8 mouse cellular contexts compared by ENCODE assay signal in genomic region chr10:77033323-77034025, GRCm38 (mm10). TPM values are rescaled to one million over a fixed set of nuclear protein-coding genes. Genes with fewer than 3 reads are reported as not detected.
DNase-seq lines count a peak whose midpoint lies in the region; ATAC-seq and TF ChIP-seq lines count a peak whose summit lies in the region.

No protein-coding gene starts in this region.

- peak overlapping the region; percentile 95 for H3K4me2 ChIP-seq in hindbrain, postnatal 0 days (ENCODE audit: low read depth, low read length)

- no peak overlapping the region for H3K27ac ChIP-seq in thymus, adult 2 months (ENCODE audit: control insufficient read depth, insufficient read depth, low read length)
- peak overlapping the region; percentile 85 for H3K27ac ChIP-seq in hindbrain, postnatal 0 days
- H3K27ac ChIP-seq in small intestine, adult 2 months (ENCODE audit: insufficient read depth, low read depth, low read length), result peak overlapping the region; percentile 8; the same call in 1 of the 2 replicates

- TF ChIP-seq POLR2A in thymus, adult 2 months (IDR thresholded peaks at IDR 0.05; ENCODE audit: control insufficient read depth, extremely low read depth, insufficient read depth, low read length, poor library complexity), result no peak
- TF ChIP-seq POLR2A in small intestine, adult 2 months (IDR thresholded peaks at IDR 0.05; ENCODE audit: low read depth, low read length), result no peak; the same call in 1 of the 2 replicates

- WGBS in thymus, adult 2 months, result under 1% methylated on average over 30 of the region's 30 CpGs
- under 1% methylated on average over 30 of the region's 30 CpGs for WGBS in hindbrain, postnatal 0 days
- under 1% methylated on average over 30 of the region's 30 CpGs for WGBS in small intestine, adult 2 months

- no peaks in the 10 kb centered on the region for H3K9me3 ChIP-seq in hindbrain, postnatal 0 days (ENCODE audit: low read length)

- H3K27me3 ChIP-seq in thymus, adult 2 months (ENCODE audit: control insufficient read depth, insufficient read depth, low read length), result no peaks in the 10 kb centered on the region
- H3K27me3 ChIP-seq in hindbrain, postnatal 0 days (ENCODE audit: insufficient read depth, low read length), result no peaks in the 10 kb centered on the region
- no peaks in the 10 kb centered on the region for H3K27me3 ChIP-seq in small intestine, adult 2 months (ENCODE audit: control insufficient read depth, insufficient read depth, low read length)

- peak overlapping the region; percentile 79 for H3K9ac ChIP-seq in hindbrain, postnatal 0 days (replicated peaks; ENCODE audit: low read length)

- H3K36me3 ChIP-seq in thymus, adult 2 months (ENCODE audit: control insufficient read depth, insufficient read depth, low read length), result no peaks in the 10 kb centered on the region
- H3K36me3 ChIP-seq in hindbrain, postnatal 0 days (ENCODE audit: insufficient read depth, low read length), result 0 out of 2 replicates have a peak, but pooled peaks cover 4% of the 10 kb centered on the region
- H3K36me3 ChIP-seq in small intestine, adult 2 months (ENCODE audit: control insufficient read depth, insufficient read depth, low read length), result no peaks in the 10 kb centered on the region

- H3K4me1 ChIP-seq in thymus, adult 2 months (replicated peaks; ENCODE audit: control insufficient read depth, insufficient read depth, low read length), result peaks cover 23% of the 10 kb centered on the region
- H3K4me1 ChIP-seq in hindbrain, postnatal 0 days (ENCODE audit: insufficient read depth, low read length), result peaks cover 20% of the 10 kb centered on the region; the same call in 1 of the 2 replicates
- peaks cover 28% of the 10 kb centered on the region for H3K4me1 ChIP-seq in small intestine, adult 2 months (ENCODE audit: control insufficient read depth, insufficient read depth, insufficient read length, low read length)

- peak overlapping the region; percentile 77 for H3K4me3 ChIP-seq in thymus, adult 2 months (ENCODE audit: control insufficient read depth, insufficient read depth, low read length)
- peak overlapping the region; percentile 63 for H3K4me3 ChIP-seq in hindbrain, postnatal 0 days (ENCODE audit: low read length)
- peak overlapping the region; percentile 71 for H3K4me3 ChIP-seq in small intestine, adult 2 months (ENCODE audit: low read depth, low read length)

- intact Hi-C loops in left cerebral cortex, postnatal 10 days (cut with DNase I), result no loop called here

- DNase-seq in thymus, adult 2 months, result peak; percentile 35
- DNase-seq in thymus, postnatal 10 days (ENCODE audit: low spot score in 2 of 2), result no peak
- peak; percentile 17 to 25 for DNase-seq in gastrocnemius, adult 8-10 months (ENCODE audit: low spot score in 2 of 2)
- peak; percentile 56 for DNase-seq in hindbrain, postnatal 0 days (ENCODE audit: low spot score)
- DNase-seq in left cerebral cortex, postnatal 10 days (ENCODE audit: extremely low spot score in 1 of 2, low spot score in 2 of 2), result peak; percentile 39 to 89

- no peak for TF ChIP-seq CTCF in thymus, adult 2 months (IDR thresholded peaks at IDR 0.05; ENCODE audit: borderline replicate concordance, control insufficient read depth, extremely low read depth, insufficient read depth, low read length, poor library complexity)
- TF ChIP-seq CTCF in hindbrain, postnatal 0 days (IDR thresholded peaks at IDR 0.05; ENCODE audit: low read depth), result no peak
- TF ChIP-seq CTCF in small intestine, adult 2 months (IDR thresholded peaks at IDR 0.05; ENCODE audit: extremely low read depth, insufficient read length, insufficient replicate concordance, low read depth, low read length), result no peak

- peak; percentile 55 for ATAC-seq in common myeloid progenitor, adult 5-6 weeks (replicated peaks; ENCODE audit: low read depth, poor library complexity, severe bottlenecking)
- peak; percentile 65 for ATAC-seq in hindbrain, postnatal 0 days
- ATAC-seq in megakaryocyte, adult 5-6 weeks (ENCODE audit: poor library complexity, severe bottlenecking), result peak; percentile 38

RNA-seq across cellular contexts. Expression of gene Slc19a1, which starts 1.4 kb away (rescaled TPM):
- 97.7 and 110 TPM in 2 replicates for polyA plus RNA-seq in thymus, adult 2 months (2012; rRNA removed)
- 15.1 and 28.0 TPM in 2 replicates for total RNA-seq in common myeloid progenitor, adult 5-6 weeks (2017)
- 1 to 10 TPM; 4.6 to 5.5 (median 4.9) TPM for total RNA-seq in gastrocnemius, adult 8-10 months (2022)
- 41.6 and 49.8 TPM in 2 replicates for total RNA-seq in hindbrain, postnatal 0 days (2014; rRNA removed)
- 45.5 and 48.6 TPM in 2 replicates for polyA plus RNA-seq in hindbrain, postnatal 0 days (2015; fragmentation: Nextera tagmentation; extraction: Ambion mirVana)
- 10 to 100 TPM; 27.4 to 27.6 TPM for total RNA-seq in left cerebral cortex, postnatal 10 days (2021)
- 2.1 and 3.3 TPM in 2 replicates for total RNA-seq in megakaryocyte, adult 5-6 weeks (2015)
- total RNA-seq in megakaryocyte, adult 5-6 weeks (2017), result 2.6 and 4.3 TPM in 2 replicates
- polyA plus RNA-seq in small intestine, adult 2 months (2012; rRNA removed), result 44.6 and 131 TPM in 2 replicates

Comparison
In these comparisons a context has a peak if more than half of its experiments do, and no peak if none do; other contexts are left out.
1. DNase-seq: peak in thymus, adult 2 months (single experiment), gastrocnemius, adult 8-10 months (2 of 2), hindbrain, postnatal 0 days (single experiment) and left cerebral cortex, postnatal 10 days (2 of 2); none in thymus, postnatal 10 days (0 of 2).
2. Peak in every context shown above with its lines, with median percentiles within 50 percentile points of each other: H3K4me3 ChIP-seq and ATAC-seq.